Comparison of ENCODE assay signal across 38 mouse cellular contexts in genomic region chr8:45233256-45233655, GRCm38 (mm10). TPM values are rescaled to one million over a fixed set of nuclear protein-coding genes. Genes with fewer than 3 reads are reported as not detected.
"Had no signal": no experiment of that assay in that cellular context is flagged by ENCODE, and none has a peak within 500 bp of the region (broad histone marks: within the 10 kb centered on the region; RNA-seq: fewer than 3 reads in every experiment).

No protein-coding gene starts in this region.

- H3K4me1 ChIP-seq: heart, embryonic 15.5 days; limb, embryonic 15.5 days; liver, embryonic 12.5 days had no signal

- H3K9me3 ChIP-seq: heart, embryonic 13.5 days; heart, embryonic 15.5 days; hindbrain, embryonic 13.5 days; hindbrain, embryonic 15.5 days; kidney, embryonic 15.5 days; limb, embryonic 13.5 days; limb, embryonic 15.5 days; liver, embryonic 12.5 days had no signal

- DNase-seq: gastrocnemius, postnatal 14 days; gastrocnemius, postnatal 36 days; heart, adult 11 months; heart, adult 2 months; heart, postnatal 14 days; heart, postnatal 36 days; kidney, adult 11 months; kidney, adult 2 months; kidney, adult 9 months; kidney, postnatal 14 days; kidney, postnatal 36 days; left cerebral cortex, postnatal 4 days had no signal

- H3K9ac ChIP-seq: heart, embryonic 13.5 days; heart, embryonic 15.5 days; hindbrain, embryonic 13.5 days; hindbrain, embryonic 15.5 days; kidney, embryonic 15.5 days; limb, embryonic 13.5 days; limb, embryonic 15.5 days; liver, embryonic 12.5 days; liver, embryonic 14.5 days had no signal

- H3K4me3 ChIP-seq: heart, adult 2 months; heart, embryonic 13.5 days; heart, embryonic 15.5 days; hindbrain, embryonic 13.5 days; hindbrain, embryonic 15.5 days; kidney, embryonic 15.5 days; left cerebral cortex, adult 2 months; limb, embryonic 13.5 days; limb, embryonic 15.5 days; liver, embryonic 12.5 days had no signal

- H3K36me3 ChIP-seq: heart, embryonic 13.5 days; heart, embryonic 15.5 days; hindbrain, embryonic 13.5 days; hindbrain, embryonic 15.5 days; kidney, embryonic 15.5 days; limb, embryonic 13.5 days; limb, embryonic 15.5 days; liver, embryonic 12.5 days had no signal

- H3K4me2 ChIP-seq: heart, embryonic 11.5 days; heart, embryonic 13.5 days; heart, embryonic 15.5 days; hindbrain, embryonic 13.5 days; hindbrain, embryonic 15.5 days; kidney, embryonic 15.5 days; limb, embryonic 13.5 days; limb, embryonic 15.5 days; liver, embryonic 12.5 days had no signal

- H3K27me3 ChIP-seq: hindbrain, embryonic 13.5 days; hindbrain, embryonic 15.5 days; kidney, embryonic 15.5 days; limb, embryonic 13.5 days; limb, embryonic 15.5 days; liver, embryonic 12.5 days had no signal

- H3K27ac ChIP-seq: heart, adult 2 months; heart, embryonic 13.5 days; heart, embryonic 15.5 days; hindbrain, embryonic 13.5 days; hindbrain, embryonic 15.5 days; hindbrain, postnatal 0 days; kidney, embryonic 15.5 days; kidney, postnatal 0 days; left cerebral cortex, adult 2 months; limb, embryonic 13.5 days; limb, embryonic 15.5 days; liver, embryonic 12.5 days; liver, embryonic 14.5 days had no signal

- ATAC-seq: hindbrain, postnatal 0 days; intestine, embryonic 16.5 days; liver, embryonic 12.5 days had no signal

RNA-seq across cellular contexts. Expression of gene F11, which starts 28.6 kb away (rescaled TPM):
- total RNA-seq: gastrocnemius, adult 8-10 months; gastrocnemius, postnatal 14 days; gastrocnemius, postnatal 36 days; heart, adult 2 months; heart, postnatal 14 days; heart, postnatal 36 days; hematopoietic stem cell, adult 5-6 weeks; hindbrain, postnatal 0 days; layer of hippocampus, adult 18-20 months; layer of hippocampus, postnatal 10 days; layer of hippocampus, postnatal 25 days; left cerebral cortex, adult 2 months; left cerebral cortex, postnatal 25 days; left cerebral cortex, postnatal 4 days had no signal
- polyA plus RNA-seq: gonadal fat pad, adult 2 months; heart, adult 2 months; heart, embryonic 11.5 days; heart, embryonic 15.5 days; heart, postnatal 0 days; hindbrain, embryonic 11.5 days; hindbrain, embryonic 13.5 days; hindbrain, embryonic 15.5 days; hindbrain, postnatal 0 days; intestine, embryonic 14.5 days; kidney, adult 2 months; kidney, postnatal 0 days; large intestine, adult 2 months; limb, embryonic 11.5 days; limb, embryonic 13.5 days had no signal
